Mouse (Mus musculus): Measurements from ENCODE around the gene Ppp1r9a. TPM values are rescaled to one million over a fixed set of nuclear protein-coding genes. Genes with fewer than 3 reads are reported as not detected.
"Not testable (repeated sequence)": the region's sequence is repeated elsewhere in the genome, so short reads cannot be mapped to it uniquely, and the experiment has no call there.

Ppp1r9a gene
- polyA plus RNA-seq, 1 experiment from 2014 or later = 3.0 TPM

GRCm38 (mm10) chr6:4918470-4918869 lies 15.8 kb downstream of the Ppp1r9a start:
- H3K4me1 ChIP-seq (replicated peaks) = no peaks in the 10 kb centered on the region
- no peak overlapping the region for H3K4me3 ChIP-seq (replicated peaks)
- no peaks in the 10 kb centered on the region for H3K9me3 ChIP-seq (replicated peaks)
- no peak overlapping the region for H3K4me2 ChIP-seq
- H3K27me3 ChIP-seq = no peaks in the 10 kb centered on the region
- 45% methylated on average over 5 of the region's 5 CpGs for WGBS (ENCODE audit: insufficient replicate concordance)
- no peak overlapping the region for H3K9ac ChIP-seq
- no peak overlapping the region for H3K27ac ChIP-seq (replicated peaks)
- no peak for ATAC-seq (ENCODE audit: insufficient read depth)
- H3K36me3 ChIP-seq (replicated peaks) = no peaks in the 10 kb centered on the region

- not testable (repeated sequence) for H3K4me1 ChIP-seq (replicated peaks); H3K9me3 ChIP-seq (replicated peaks); H3K9ac ChIP-seq; H3K4me2 ChIP-seq; H3K36me3 ChIP-seq (replicated peaks); H3K4me3 ChIP-seq (replicated peaks); H3K27ac ChIP-seq (replicated peaks); H3K27me3 ChIP-seq
- ATAC-seq (ENCODE audit: insufficient read depth) = peak; percentile 52; the same call in 1 of the 2 replicates
These were observed 21.1 kb downstream of the Ppp1r9a start for GRCm38 (mm10) chr6:4923791-4924190.

- Histone ChIP-seq H3K27me3 (no peaks in the 10 kb centered on the region), H3K36me3 (replicated peaks) (no peaks in the 10 kb centered on the region), H3K9ac (no peak overlapping the region), H3K27ac (replicated peaks) (no peak overlapping the region), H3K4me2 (no peak overlapping the region), H3K4me3 (replicated peaks) (no peak overlapping the region), H3K9me3 (replicated peaks) (no peaks in the 10 kb centered on the region), H3K4me1 (replicated peaks) (no peaks in the 10 kb centered on the region)
- ATAC-seq (ENCODE audit: insufficient read depth) = no peak
- 64% methylated on average over 14 of the region's 14 CpGs for WGBS (ENCODE audit: insufficient replicate concordance)
These were observed 23.4 kb downstream of the Ppp1r9a start for GRCm38 (mm10) chr6:4925966-4926687.

GRCm38 (mm10) chr6:4930321-4930720 lies 27.6 kb downstream of the Ppp1r9a start:
- Histone ChIP-seq H3K4me1 (replicated peaks) (no peaks in the 10 kb centered on the region), H3K27ac (replicated peaks) (no peak overlapping the region), H3K4me2 (no peak overlapping the region), H3K4me3 (replicated peaks) (no peak overlapping the region), H3K27me3 (no peaks in the 10 kb centered on the region), H3K36me3 (replicated peaks) (no peaks in the 10 kb centered on the region), H3K9me3 (replicated peaks) (no peaks in the 10 kb centered on the region), H3K9ac (no peak overlapping the region)
- WGBS (ENCODE audit: insufficient replicate concordance) = 68% methylated on average over 3 of the region's 3 CpGs
- ATAC-seq (ENCODE audit: insufficient read depth) = no peak

GRCm38 (mm10) chr6:4938901-4939300 lies 36.2 kb downstream of the Ppp1r9a start:
- Histone ChIP-seq H3K9me3 (replicated peaks) (no peaks in the 10 kb centered on the region), H3K27ac (replicated peaks) (no peak overlapping the region), H3K27me3 (no peaks in the 10 kb centered on the region), H3K4me3 (replicated peaks) (no peak overlapping the region), H3K36me3 (replicated peaks) (no peaks in the 10 kb centered on the region), H3K4me2 (no peak overlapping the region), H3K4me1 (replicated peaks) (no peaks in the 10 kb centered on the region), H3K9ac (no peak overlapping the region)
- ATAC-seq (ENCODE audit: insufficient read depth) = no peak
- WGBS (ENCODE audit: insufficient replicate concordance) = 61% methylated on average over 3 of the region's 3 CpGs

- ATAC-seq (ENCODE audit: insufficient read depth) = no peak
- Histone ChIP-seq H3K4me3 (replicated peaks) (no peak overlapping the region), H3K9me3 (replicated peaks) (no peaks in the 10 kb centered on the region), H3K36me3 (replicated peaks) (no peaks in the 10 kb centered on the region), H3K27ac (replicated peaks) (no peak overlapping the region), H3K9ac (no peak overlapping the region), H3K4me2 (no peak overlapping the region), H3K27me3 (no peaks in the 10 kb centered on the region), H3K4me1 (replicated peaks) (no peaks in the 10 kb centered on the region)
- WGBS (ENCODE audit: insufficient replicate concordance) = 76% methylated on average over 6 of the region's 6 CpGs
These were observed 37.4 kb downstream of the Ppp1r9a start for GRCm38 (mm10) chr6:4940086-4940485.

GRCm38 (mm10) chr6:4940639-4941038 lies 37.9 kb downstream of the Ppp1r9a start:
- 71% methylated on average over 9 of the region's 9 CpGs for WGBS (ENCODE audit: insufficient replicate concordance)
- H3K36me3 ChIP-seq (replicated peaks) = no peaks in the 10 kb centered on the region
- H3K4me2 ChIP-seq = no peak overlapping the region
- no peak for ATAC-seq (ENCODE audit: insufficient read depth)
- H3K9ac ChIP-seq = no peak overlapping the region
- no peaks in the 10 kb centered on the region for H3K4me1 ChIP-seq (replicated peaks)
- H3K4me3 ChIP-seq (replicated peaks) = no peak overlapping the region
- H3K27me3 ChIP-seq = no peaks in the 10 kb centered on the region
- no peaks in the 10 kb centered on the region for H3K9me3 ChIP-seq (replicated peaks)
- no peak overlapping the region for H3K27ac ChIP-seq (replicated peaks)

GRCm38 (mm10) chr6:4943821-4944220 lies 41.1 kb downstream of the Ppp1r9a start:
- Histone ChIP-seq H3K4me3 (replicated peaks) (no peak overlapping the region), H3K27me3 (no peaks in the 10 kb centered on the region), H3K27ac (replicated peaks) (no peak overlapping the region), H3K9me3 (replicated peaks) (no peaks in the 10 kb centered on the region), H3K4me1 (replicated peaks) (no peaks in the 10 kb centered on the region), H3K4me2 (no peak overlapping the region), H3K9ac (no peak overlapping the region), H3K36me3 (replicated peaks) (no peaks in the 10 kb centered on the region)
- 72% methylated on average over 2 of the region's 2 CpGs for WGBS (ENCODE audit: insufficient replicate concordance)
- ATAC-seq (ENCODE audit: insufficient read depth) = no peak

GRCm38 (mm10) chr6:4948056-4948455 lies 45.3 kb downstream of the Ppp1r9a start:
- WGBS (ENCODE audit: insufficient replicate concordance) = 53% methylated on average over 4 of the region's 4 CpGs
- no peak overlapping the region for H3K9ac ChIP-seq

GRCm38 (mm10) chr6:4949701-4950100 lies 47.0 kb downstream of the Ppp1r9a start:
- Histone ChIP-seq H3K4me1 (replicated peaks) (0 out of 2 replicates have a peak, but pooled peaks cover 10% of the 10 kb centered on the region), H3K4me2 (no peak overlapping the region), H3K4me3 (replicated peaks) (no peak overlapping the region), H3K27ac (replicated peaks) (no peak overlapping the region), H3K9me3 (replicated peaks) (no peaks in the 10 kb centered on the region), H3K27me3 (no peaks in the 10 kb centered on the region), H3K9ac (no peak overlapping the region), H3K36me3 (replicated peaks) (no peaks in the 10 kb centered on the region)
- no peak for ATAC-seq (ENCODE audit: insufficient read depth)
- 75% methylated on average over 4 of the region's 4 CpGs for WGBS (ENCODE audit: insufficient replicate concordance)

More at GRCm38 (mm10) chr6:4948056-4948455, 45.3 kb downstream of the Ppp1r9a start:
- Histone ChIP-seq H3K4me1 (replicated peaks) (0 out of 2 replicates have a peak, but pooled peaks cover 8% of the 10 kb centered on the region), H3K36me3 (replicated peaks) (no peaks in the 10 kb centered on the region), H3K4me3 (replicated peaks) (no peak overlapping the region), H3K4me2 (no peak overlapping the region), H3K27me3 (no peaks in the 10 kb centered on the region), H3K27ac (replicated peaks) (no peak overlapping the region), H3K9me3 (replicated peaks) (no peaks in the 10 kb centered on the region)
- ATAC-seq (ENCODE audit: insufficient read depth) = no peak

GRCm38 (mm10) chr6:4953028-4953719 lies 50.5 kb downstream of the Ppp1r9a start:
- 0 out of 2 replicates have a peak, but pooled peaks cover 10% of the 10 kb centered on the region for H3K4me1 ChIP-seq (replicated peaks)
- H3K4me3 ChIP-seq (replicated peaks) = no peak overlapping the region
- no peaks in the 10 kb centered on the region for H3K36me3 ChIP-seq (replicated peaks)
- H3K4me2 ChIP-seq = no peak overlapping the region
- 34% methylated on average over 14 of the region's 14 CpGs for WGBS (ENCODE audit: insufficient replicate concordance)
- no peak overlapping the region for H3K27ac ChIP-seq (replicated peaks)
- no peaks in the 10 kb centered on the region for H3K27me3 ChIP-seq
- ATAC-seq (ENCODE audit: insufficient read depth) = no peak
- H3K9ac ChIP-seq = no peak overlapping the region
- H3K9me3 ChIP-seq (replicated peaks) = no peaks in the 10 kb centered on the region

Data from liver, embryonic 15.5 days (tissue).